Mouse (Mus musculus) layer of hippocampus, postnatal 10 days (tissue): ENCODE data around the gene Med12l. TPM values are rescaled to one million over a fixed set of nuclear protein-coding genes. Genes with fewer than 3 reads are reported as not detected.

Experiments used
- DNase-seq, 2 experiments: peaks; one replicate each; pipeline ENCODE4 v3.0.0; 2021; ENCODE audit warnings: low spot score in 2 of 2
- total RNA-seq, 2 experiments: library from RNA; stranded (reverse); gene quantifications; 2 replicates each; pipeline ENCODE4 v1.2.3; 2021

Med12l gene
- total RNA-seq, 2 experiments from 2014 or later, result 32.7 to 36.9 TPM

GRCm38 (mm10) chr3:59182129-59182528 lies 176.5 kb downstream of the Med12l start:
- DNase-seq, result no peak

GRCm38 (mm10) chr3:59185662-59186061 lies 180.0 kb downstream of the Med12l start:
- no peak for DNase-seq

GRCm38 (mm10) chr3:59187336-59187735 lies 181.7 kb downstream of the Med12l start:
- no peak for DNase-seq

- no peak for DNase-seq
Measured at GRCm38 (mm10) chr3:59191674-59192073, 186.0 kb downstream of the Med12l start.

- no peak for DNase-seq
Measured at GRCm38 (mm10) chr3:59194099-59194498, 188.5 kb downstream of the Med12l start.

- no peak for DNase-seq
Measured at GRCm38 (mm10) chr3:59194938-59195337, 189.3 kb downstream of the Med12l start, which contains the start of gene Gpr87. Gpr87 (minus strand) TSS chr3:59195104.

- no peak for DNase-seq
Measured at GRCm38 (mm10) chr3:59197329-59197948, 191.8 kb downstream of the Med12l start.

GRCm38 (mm10) chr3:59203802-59204520 lies 198.3 kb downstream of the Med12l start:
- DNase-seq, result no peak

- DNase-seq, result no peak
Measured at GRCm38 (mm10) chr3:59204719-59205503, 199.3 kb downstream of the Med12l start.

GRCm38 (mm10) chr3:59205941-59206340 lies 200.3 kb downstream of the Med12l start:
- no peak for DNase-seq

- DNase-seq, result no peak
Measured at GRCm38 (mm10) chr3:59208650-59209548, 203.3 kb downstream of the Med12l start.

- DNase-seq, result no peak
Measured at GRCm38 (mm10) chr3:59210089-59210488, 204.5 kb downstream of the Med12l start.

- no peak for DNase-seq
Measured at GRCm38 (mm10) chr3:59210727-59211126, 205.1 kb downstream of the Med12l start, which contains the start of gene P2ry13. P2ry13 (minus strand) TSS chr3:59210882.

GRCm38 (mm10) chr3:59211784-59212183 lies 206.2 kb downstream of the Med12l start:
- DNase-seq, result no peak

- no peak for DNase-seq
Measured at GRCm38 (mm10) chr3:59212404-59212803, 206.8 kb downstream of the Med12l start.

- no peak for DNase-seq
Measured at GRCm38 (mm10) chr3:59217211-59217610, 211.6 kb downstream of the Med12l start.

GRCm38 (mm10) chr3:59219326-59219725 lies 213.7 kb downstream of the Med12l start:
- DNase-seq, result no peak

- DNase-seq, result no peak
Measured at GRCm38 (mm10) chr3:59222303-59222702, 216.7 kb downstream of the Med12l start.

GRCm38 (mm10) chr3:59225411-59225810 lies 219.8 kb downstream of the Med12l start:
- no peak for DNase-seq

- no peak for DNase-seq
Measured at GRCm38 (mm10) chr3:59227696-59228095, 222.1 kb downstream of the Med12l start.
